Mouse (Mus musculus) cerebellum, adult 2 months (tissue): ENCODE data around the gene A730061H03Rik.

Experiments used
- CTCF ChIP-seq: fragments of 200-500 bp; IDR thresholded peaks from 2 replicates; pipeline ENCODE4 v1.5.1; 2011; ENCODE audit warnings: low read depth, mild to moderate bottlenecking, control low read depth, low read length, moderate library complexity, borderline replicate concordance; ENCODE audit not compliant: insufficient read depth
- POLR2A ChIP-seq: fragments of 200-500 bp; IDR thresholded peaks from 2 replicates; pipeline ENCODE4 v1.6.1; 2011; ENCODE audit warnings: low read length, control low read depth, borderline replicate concordance; ENCODE audit not compliant: insufficient read depth

GRCm38 (mm10) chr14:55589271-55589670 is 29.1 kb upstream of the A730061H03Rik start:
- TF ChIP-seq POLR2A (no peak), CTCF (no peak)
